Mouse (Mus musculus): ENCODE data around the gene Mtmr6.

GRCm38 (mm10) chr14:60300224-60300991 lies 35.4 kb downstream of the Mtmr6 start:
- TF ChIP-seq POLR2A (IDR thresholded peaks at IDR 0.05; ENCODE audit: low read depth, low read length) (no peak), CTCF (IDR thresholded peaks at IDR 0.05; ENCODE audit: extremely low read depth, insufficient read depth, insufficient read length, insufficient replicate concordance) (no peak)

All from spleen, adult 2 months (tissue).